Mouse (Mus musculus): ENCODE measurements around the gene 1700011L22Rik. TPM values are rescaled to one million over a fixed set of nuclear protein-coding genes. Genes with fewer than 3 reads are reported as not detected.
A peak's percentile ranks its signal among the peaks of the same experiment; 100 is the strongest.

Gene 1700011L22Rik
- polyA plus RNA-seq, 1 experiment from 2014 or later = not detected

- no peak for ATAC-seq (ENCODE audit: low FRiP score, low TSS enrichment)
- 89% methylated on average over 3 of the region's 3 CpGs for WGBS
- Histone ChIP-seq H3K4me1 (ENCODE audit: control insufficient read depth, insufficient read depth, low read length) (no peaks in the 10 kb centered on the region), H3K4me3 (ENCODE audit: low read length) (no peak overlapping the region), H3K9ac (ENCODE audit: low read depth, low read length) (no peak overlapping the region), H3K36me3 (ENCODE audit: control insufficient read depth, insufficient read depth, low read length) (no peaks in the 10 kb centered on the region), H3K27me3 (ENCODE audit: control insufficient read depth, insufficient read depth, low read length) (no peaks in the 10 kb centered on the region), H3K27ac (ENCODE audit: low read depth, low read length) (no peak overlapping the region), H3K4me2 (replicated peaks; ENCODE audit: low read depth, low read length) (no peak overlapping the region), H3K9me3 (ENCODE audit: control insufficient read depth, low read length) (no peaks in the 10 kb centered on the region)
These were observed 22.3 kb downstream of the 1700011L22Rik start for GRCm38 (mm10) chr8:79226046-79226445.

- no peak overlapping the region for H3K4me2 ChIP-seq (replicated peaks; ENCODE audit: low read depth, low read length)
- no peak for ATAC-seq (ENCODE audit: low FRiP score, low TSS enrichment)
- no peak overlapping the region for H3K4me3 ChIP-seq (ENCODE audit: low read length)
- no peak overlapping the region for H3K9ac ChIP-seq (ENCODE audit: low read depth, low read length)
- H3K4me1 ChIP-seq (ENCODE audit: control insufficient read depth, insufficient read depth, low read length) = no peaks in the 10 kb centered on the region
- no peaks in the 10 kb centered on the region for H3K27me3 ChIP-seq (ENCODE audit: control insufficient read depth, insufficient read depth, low read length)
- 86% methylated on average over 7 of the region's 7 CpGs for WGBS
- H3K9me3 ChIP-seq (ENCODE audit: control insufficient read depth, low read length) = no peaks in the 10 kb centered on the region
- no peak overlapping the region for H3K27ac ChIP-seq (ENCODE audit: low read depth, low read length)
- no peaks in the 10 kb centered on the region for H3K36me3 ChIP-seq (ENCODE audit: control insufficient read depth, insufficient read depth, low read length)
These were observed 22.8 kb downstream of the 1700011L22Rik start for GRCm38 (mm10) chr8:79225586-79225985.

- H3K27ac ChIP-seq (ENCODE audit: low read depth, low read length) = no peak overlapping the region
- no peak overlapping the region for H3K4me2 ChIP-seq (replicated peaks; ENCODE audit: low read depth, low read length)
- no peaks in the 10 kb centered on the region for H3K4me1 ChIP-seq (ENCODE audit: control insufficient read depth, insufficient read depth, low read length)
- H3K36me3 ChIP-seq (ENCODE audit: control insufficient read depth, insufficient read depth, low read length) = no peaks in the 10 kb centered on the region
- no peaks in the 10 kb centered on the region for H3K27me3 ChIP-seq (ENCODE audit: control insufficient read depth, insufficient read depth, low read length)
- WGBS = 88% methylated on average over 9 of the region's 9 CpGs
- H3K9ac ChIP-seq (ENCODE audit: low read depth, low read length) = no peak overlapping the region
- no peak overlapping the region for H3K4me3 ChIP-seq (ENCODE audit: low read length)
- H3K9me3 ChIP-seq (ENCODE audit: control insufficient read depth, low read length) = no peaks in the 10 kb centered on the region
- no peak for ATAC-seq (ENCODE audit: low FRiP score, low TSS enrichment)
These were observed 24.0 kb downstream of the 1700011L22Rik start for GRCm38 (mm10) chr8:79224363-79224762.

- Histone ChIP-seq H3K27me3 (ENCODE audit: control insufficient read depth, insufficient read depth, low read length) (no peaks in the 10 kb centered on the region), H3K9ac (ENCODE audit: low read depth, low read length) (no peak overlapping the region), H3K4me1 (ENCODE audit: control insufficient read depth, insufficient read depth, low read length) (no peaks in the 10 kb centered on the region), H3K9me3 (ENCODE audit: control insufficient read depth, low read length) (no peaks in the 10 kb centered on the region), H3K27ac (ENCODE audit: low read depth, low read length) (no peak overlapping the region), H3K4me3 (ENCODE audit: low read length) (no peak overlapping the region), H3K36me3 (ENCODE audit: control insufficient read depth, insufficient read depth, low read length) (no peaks in the 10 kb centered on the region), H3K4me2 (replicated peaks; ENCODE audit: low read depth, low read length) (no peak overlapping the region)
- no peak for ATAC-seq (ENCODE audit: low FRiP score, low TSS enrichment)
- 61% methylated on average over 5 of the region's 5 CpGs for whole genome bisulfite sequencing
These were observed 25.6 kb downstream of the 1700011L22Rik start for GRCm38 (mm10) chr8:79222752-79223141.

GRCm38 (mm10) chr8:79222106-79222751, 26.1 kb downstream of the 1700011L22Rik start:
- Histone ChIP-seq H3K4me1 (ENCODE audit: control insufficient read depth, insufficient read depth, low read length) (no peaks in the 10 kb centered on the region), H3K27me3 (ENCODE audit: control insufficient read depth, insufficient read depth, low read length) (no peaks in the 10 kb centered on the region), H3K36me3 (ENCODE audit: control insufficient read depth, insufficient read depth, low read length) (no peaks in the 10 kb centered on the region), H3K9me3 (ENCODE audit: control insufficient read depth, low read length) (no peaks in the 10 kb centered on the region), H3K27ac (ENCODE audit: low read depth, low read length) (no peak overlapping the region), H3K9ac (ENCODE audit: low read depth, low read length) (no peak overlapping the region), H3K4me2 (replicated peaks; ENCODE audit: low read depth, low read length) (no peak overlapping the region), H3K4me3 (ENCODE audit: low read length) (no peak overlapping the region)
- WGBS = 70% methylated on average over 5 of the region's 5 CpGs
- ATAC-seq (ENCODE audit: low FRiP score, low TSS enrichment) = no peak

GRCm38 (mm10) chr8:79211630-79212029, 36.7 kb downstream of the 1700011L22Rik start:
- Histone ChIP-seq H3K9me3 (ENCODE audit: control insufficient read depth, low read length) (no peaks in the 10 kb centered on the region), H3K36me3 (ENCODE audit: control insufficient read depth, insufficient read depth, low read length) (no peaks in the 10 kb centered on the region), H3K4me3 (ENCODE audit: low read length) (no peak overlapping the region), H3K4me1 (ENCODE audit: control insufficient read depth, insufficient read depth, low read length) (peaks cover 20% of the 10 kb centered on the region), H3K9ac (ENCODE audit: low read depth, low read length) (no peak overlapping the region), H3K27ac (ENCODE audit: low read depth, low read length) (no peak overlapping the region), H3K27me3 (ENCODE audit: control insufficient read depth, insufficient read depth, low read length) (no peaks in the 10 kb centered on the region), H3K4me2 (replicated peaks; ENCODE audit: low read depth, low read length) (no peak overlapping the region)
- ATAC-seq (ENCODE audit: low FRiP score, low TSS enrichment) = no peak
- WGBS = 72% methylated on average over 9 of the region's 9 CpGs

- Histone ChIP-seq H3K4me1 (ENCODE audit: control insufficient read depth, insufficient read depth, low read length) (peaks cover 20% of the 10 kb centered on the region), H3K27me3 (ENCODE audit: control insufficient read depth, insufficient read depth, low read length) (no peaks in the 10 kb centered on the region), H3K9me3 (ENCODE audit: control insufficient read depth, low read length) (no peaks in the 10 kb centered on the region), H3K4me2 (replicated peaks; ENCODE audit: low read depth, low read length) (peak overlapping the region; percentile 64), H3K9ac (ENCODE audit: low read depth, low read length) (peak overlapping the region; percentile 60; the same call in 1 of the 2 replicates), H3K4me3 (ENCODE audit: low read length) (peak overlapping the region; percentile 37), H3K27ac (ENCODE audit: low read depth, low read length) (peak overlapping the region; percentile 79), H3K36me3 (ENCODE audit: control insufficient read depth, insufficient read depth, low read length) (no peaks in the 10 kb centered on the region)
- 5% methylated on average over 27 of the region's 27 CpGs for WGBS
- ATAC-seq (ENCODE audit: low FRiP score, low TSS enrichment) = peak; percentile 87
These were observed 38.6 kb downstream of the 1700011L22Rik start for GRCm38 (mm10) chr8:79209641-79210358.

- ATAC-seq (ENCODE audit: low FRiP score, low TSS enrichment) = peak; percentile 64
- Histone ChIP-seq H3K27ac (ENCODE audit: low read depth, low read length) (peak overlapping the region; percentile 79), H3K9me3 (ENCODE audit: control insufficient read depth, low read length) (no peaks in the 10 kb centered on the region), H3K27me3 (ENCODE audit: control insufficient read depth, insufficient read depth, low read length) (no peaks in the 10 kb centered on the region), H3K4me3 (ENCODE audit: low read length) (no peak overlapping the region), H3K4me1 (ENCODE audit: control insufficient read depth, insufficient read depth, low read length) (peaks cover 20% of the 10 kb centered on the region), H3K9ac (ENCODE audit: low read depth, low read length) (peak overlapping the region; percentile 60; the same call in 1 of the 2 replicates), H3K4me2 (replicated peaks; ENCODE audit: low read depth, low read length) (peak overlapping the region; percentile 64), H3K36me3 (ENCODE audit: control insufficient read depth, insufficient read depth, low read length) (no peaks in the 10 kb centered on the region)
- 12% methylated on average over 15 of the region's 15 CpGs for WGBS
These were observed 39.4 kb downstream of the 1700011L22Rik start for GRCm38 (mm10) chr8:79208691-79209640.
